Mouse (Mus musculus) heart, embryonic 14.5 days (tissue): ENCODE measurements around the gene Zfp935. TPM values are rescaled to one million over a fixed set of nuclear protein-coding genes. Genes with fewer than 3 reads are reported as not detected.
A peak's percentile ranks its signal among the peaks of the same experiment; 100 is the strongest.
"Not testable (repeated sequence)": the region's sequence is repeated elsewhere in the genome, so short reads cannot be mapped to it uniquely, and the experiment has no call there.

Experiments used
- ATAC-seq: fragments of 200-750 bp; cut with Nextera tagmentation; 2 replicates; pipeline ENCODE4 v1.8.0; 2017; ENCODE audit warnings: low read depth, moderate TSS enrichment; ENCODE audit not compliant: insufficient number of reproducible peaks, insufficient read depth, low FRiP score
- H3K27ac ChIP-seq, 2 experiments: fragments of 200-500 bp in 1 of 2; fragments of 300-500 bp in 1 of 2; sonication (generic) in 1 of 2; replicated peaks in 1 of 2; 2 replicates each; pipeline ENCODE4 v1.5.1; 2012 to 2014; ENCODE audit warnings: low read depth in 2 of 2, low read length in 2 of 2, control low read depth in 1 of 2, mild to moderate bottlenecking in 1 of 2, mixed read lengths in 1 of 2; ENCODE audit not compliant: control insufficient read depth in 1 of 2, insufficient read depth in 1 of 2
- H3K27me3 ChIP-seq: fragments of 300-500 bp; sonication (generic); 2 replicates; pipeline ENCODE4 v1.6.1; 2014; ENCODE audit warnings: mild to moderate bottlenecking, low read length, control low read depth; ENCODE audit not compliant: control insufficient read depth, insufficient read depth
- H3K36me3 ChIP-seq: fragments of 300-500 bp; sonication (generic); 2 replicates; pipeline ENCODE4 v1.6.1; 2014; ENCODE audit warnings: mild to moderate bottlenecking, control low read depth, low read length, mixed read lengths; ENCODE audit not compliant: control insufficient read depth, insufficient read depth
- H3K4me1 ChIP-seq, 2 experiments: fragments of 200-500 bp in 1 of 2; fragments of 300-500 bp in 1 of 2; sonication (generic) in 1 of 2; 2 replicates each; pipeline ENCODE4 v1.6.1; 2012 to 2014; ENCODE audit warnings: low read length in 2 of 2, control low read depth in 1 of 2, mixed read lengths in 1 of 2; ENCODE audit not compliant: control insufficient read depth in 2 of 2, insufficient read depth in 2 of 2
- H3K4me2 ChIP-seq: fragments of 300-500 bp; sonication (generic); 2 replicates; pipeline ENCODE4 v1.6.1; 2014; ENCODE audit warnings: mild to moderate bottlenecking, low read length
- H3K4me3 ChIP-seq, 2 experiments: fragments of 200-500 bp in 1 of 2; fragments of 300-500 bp in 1 of 2; sonication (generic) in 1 of 2; 2 replicates each; pipeline ENCODE4 v1.5.1; 2012 to 2014; ENCODE audit warnings: low read length in 2 of 2, mild to moderate bottlenecking in 2 of 2, control low read depth in 1 of 2, low read depth in 1 of 2, moderate library complexity in 1 of 2; ENCODE audit not compliant: control insufficient read depth in 1 of 2, insufficient read depth in 1 of 2
- H3K9ac ChIP-seq: fragments of 300-500 bp; sonication (generic); 2 replicates; pipeline ENCODE4 v1.6.1; 2014; ENCODE audit warnings: mild to moderate bottlenecking, low read length
- H3K9me3 ChIP-seq: fragments of 300-500 bp; sonication (generic); 2 replicates; pipeline ENCODE4 v1.6.1; 2016; ENCODE audit warnings: low read length, control low read depth; ENCODE audit not compliant: control insufficient read depth
- WGBS: fragments of 180-500 bp; shearing (Covaris S2); extraction: QIAGEN DNeasy Blood & Tissue Kit; methylation state at CpG from one replicate; pipeline ENCODE4 v1.1.7; 2014; 5-methylcytosine and 5-hydroxymethylcytosine counted together
- microRNA-seq: library from miRNA; unstranded; fragments of <30 nt; microRNA quantifications from one replicate; pipeline ENCODE4, GENCODE M21; 2016
- polyA plus RNA-seq: library from polyadenylated mRNA; unstranded; fragments of >200 nt; fragmentation: Nextera tagmentation; extraction: Ambion mirVana; gene quantifications from 2 replicates; pipeline ENCODE4 v1.2.1, GENCODE M21; 2014

Zfp935 gene
- polyA plus RNA-seq, 1 experiment from 2014 or later: not detected

DNA sequence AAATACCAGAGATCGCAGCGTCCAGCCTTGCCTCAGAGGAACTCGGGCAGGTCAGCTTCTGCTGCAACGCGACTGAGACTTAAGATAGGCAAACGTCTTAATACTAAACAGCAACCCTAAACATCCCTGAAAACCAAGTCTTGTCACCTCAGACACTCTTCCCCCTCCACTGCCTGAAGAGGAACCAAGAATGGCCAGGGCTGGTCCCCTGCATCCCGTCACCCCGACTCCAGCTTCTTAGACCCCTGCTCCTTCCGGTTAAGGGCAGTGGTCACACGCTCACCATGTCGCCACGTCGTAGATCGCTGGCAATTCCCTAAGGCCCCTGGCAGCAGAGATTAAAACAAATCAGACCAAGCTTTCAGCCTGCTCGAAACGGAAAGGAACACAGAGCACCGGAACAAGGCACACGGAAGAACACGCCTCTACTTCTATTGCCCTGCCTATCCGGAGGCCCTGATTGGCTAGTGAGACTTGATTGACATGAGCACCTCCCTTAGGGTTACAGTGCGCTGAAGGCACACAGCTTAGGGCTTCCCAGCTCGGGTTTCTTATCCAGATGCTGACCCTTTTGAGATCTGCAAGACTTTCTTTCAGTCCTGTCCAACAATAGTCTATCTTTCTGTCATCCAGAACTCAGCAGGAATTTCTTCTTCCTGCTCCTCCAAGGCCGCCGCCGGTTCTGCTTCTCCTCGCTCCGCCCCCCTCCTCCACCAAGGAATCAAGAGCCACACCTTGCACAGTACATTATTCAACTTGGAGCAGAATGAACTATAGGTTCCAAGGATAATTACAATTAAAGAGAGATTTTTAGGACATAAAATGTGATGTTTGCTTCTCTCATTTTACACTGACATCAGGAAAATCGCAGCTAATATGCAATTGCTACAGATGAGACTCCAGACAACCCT lies 91.6 kb downstream of the Zfp935 start, which contains the start of gene Gm49359:
Gene Gm49359 (minus strand): TSS at position 409 of the 911 bp plus-strand sequence.
- ATAC-seq: peak; percentile 86
- not testable (repeated sequence) for H3K36me3 ChIP-seq, H3K9me3 ChIP-seq, H3K27me3 ChIP-seq, H3K4me1 ChIP-seq
- H3K4me2 ChIP-seq: peak within 1 kb of the TSS; percentile 56
- peak within 1 kb of the TSS; percentile 64 to 66 for H3K4me3 ChIP-seq
- H3K27ac ChIP-seq: peak within 1 kb of the TSS; percentile 68 to 78; a peak in 3 of 4 replicates
- 2% methylated on average over 28 of the region's 28 CpGs for WGBS
- peak within 1 kb of the TSS; percentile 81 for H3K9ac ChIP-seq

Small RNAs within 50 kb of the gene (microRNA-seq; reads per million reads assigned to microRNA genes)
- gene Gm22256: not detected

Other genes starting within 250 kb of the Zfp935 start
- 3.0 and 3.9 TPM in 2 replicates for gene Gm3604, start 175.3 kb downstream of the Zfp935 start, polyA plus RNA-seq
- 8.9 and 9.7 TPM in 2 replicates for gene Gm49359, start 91.7 kb downstream of the Zfp935 start, polyA plus RNA-seq
- gene Zfp934, start 12.7 kb upstream of the Zfp935 start, polyA plus RNA-seq: 13.8 and 14.3 TPM in 2 replicates
- gene 6720489N17Rik, start 65.7 kb upstream of the Zfp935 start, polyA plus RNA-seq: 6.6 and 7.7 TPM in 2 replicates
- 15.5 and 15.6 TPM in 2 replicates for gene Platr25, start 202.2 kb upstream of the Zfp935 start, polyA plus RNA-seq
- 6.5 and 6.9 TPM in 2 replicates for gene Gm5141, start 227.3 kb upstream of the Zfp935 start, polyA plus RNA-seq